Mouse (Mus musculus): ENCODE measurements around the gene 5330417C22Rik. TPM values are rescaled to one million over a fixed set of nuclear protein-coding genes. Genes with fewer than 3 reads are reported as not detected.

5330417C22Rik gene
- total and polyA plus RNA-seq, 2 experiments from 2014 or later: 11.5 to 17.5 TPM

- H3K27ac ChIP-seq (ENCODE audit: low read depth, low read length): peak overlapping the region; percentile 91
- no peak for TF ChIP-seq CTCF (IDR thresholded peaks at IDR 0.05; ENCODE audit: low read depth)
Observed at GRCm38 (mm10) chr3:108554111-108554561, 17.8 kb upstream of the 5330417C22Rik start.

GRCm38 (mm10) chr3:108542299-108542698, 6.0 kb upstream of the 5330417C22Rik start:
- Histone ChIP-seq H3K4me3 (ENCODE audit: low read depth, low read length) (no peak overlapping the region), H3K9me3 (ENCODE audit: low read length) (no peaks in the 10 kb centered on the region), H3K4me2 (ENCODE audit: low read depth) (no peak overlapping the region), H3K9ac (no peak overlapping the region), H3K36me3 (ENCODE audit: insufficient read depth) (no peaks in the 10 kb centered on the region), H3K27me3 (ENCODE audit: insufficient read depth, low read length) (no peaks in the 10 kb centered on the region), H3K27ac (ENCODE audit: low read depth, low read length) (no peak overlapping the region), H3K4me1 (ENCODE audit: insufficient read depth) (no peaks in the 10 kb centered on the region; the same call in 1 of the 2 replicates)
- no peak for DNase-seq
- no peak for TF ChIP-seq CTCF (IDR thresholded peaks at IDR 0.05; ENCODE audit: low read depth)
- no peak for ATAC-seq
- WGBS: 83% methylated on average over 11 of the region's 11 CpGs

More at GRCm38 (mm10) chr3:108554111-108554561, 17.8 kb upstream of the 5330417C22Rik start:
- Histone ChIP-seq H3K27me3 (ENCODE audit: insufficient read depth, low read length) (no peaks in the 10 kb centered on the region), H3K9me3 (ENCODE audit: low read length) (no peaks in the 10 kb centered on the region), H3K4me3 (ENCODE audit: low read depth, low read length) (peak overlapping the region; percentile 56), H3K9ac (peak overlapping the region; percentile 83), H3K4me2 (ENCODE audit: low read depth) (peak overlapping the region; percentile 79), H3K4me1 (ENCODE audit: insufficient read depth) (no peaks in the 10 kb centered on the region), H3K36me3 (ENCODE audit: insufficient read depth) (peaks cover 20% of the 10 kb centered on the region)
- DNase-seq (peak; percentile 69), ATAC-seq (peak; percentile 81)
- WGBS: under 1% methylated on average over 40 of the region's 42 CpGs

GRCm38 (mm10) chr3:108537303-108537702, 967 bp upstream of the 5330417C22Rik start:
- H3K27ac ChIP-seq (ENCODE audit: low read depth, low read length): peak overlapping the region; percentile 70

GRCm38 (mm10) chr3:108535896-108536516, 330 bp downstream of the 5330417C22Rik start:
- WGBS: 4% methylated on average over 15 of the region's 15 CpGs
- Histone ChIP-seq H3K27ac (ENCODE audit: low read depth, low read length) (peak overlapping the region; percentile 74), H3K4me1 (ENCODE audit: insufficient read depth) (no peaks in the 10 kb centered on the region; the same call in 1 of the 2 replicates), H3K4me3 (ENCODE audit: low read depth, low read length) (peak overlapping the region; percentile 42), H3K4me2 (ENCODE audit: low read depth) (peak overlapping the region; percentile 57), H3K27me3 (ENCODE audit: insufficient read depth, low read length) (no peaks in the 10 kb centered on the region), H3K36me3 (ENCODE audit: insufficient read depth) (no peaks in the 10 kb centered on the region), H3K9ac (peak overlapping the region; percentile 58), H3K9me3 (ENCODE audit: low read length) (no peaks in the 10 kb centered on the region)
- ATAC-seq (no peak), DNase-seq (no peak)
- no peak for TF ChIP-seq CTCF (IDR thresholded peaks at IDR 0.05; ENCODE audit: low read depth)

More at GRCm38 (mm10) chr3:108537303-108537702, 967 bp upstream of the 5330417C22Rik start:
- ATAC-seq (peak; percentile 69), DNase-seq (peak; percentile 94)
- H3K4me3 ChIP-seq (ENCODE audit: low read depth, low read length): peak overlapping the region; percentile 31
- peak; percentile 90 for TF ChIP-seq CTCF (IDR thresholded peaks at IDR 0.05; ENCODE audit: low read depth)
- WGBS: 3% methylated on average over 17 of the region's 17 CpGs
- H3K9ac ChIP-seq: peak overlapping the region; percentile 44
- H3K27me3 ChIP-seq (ENCODE audit: insufficient read depth, low read length): no peaks in the 10 kb centered on the region
- no peaks in the 10 kb centered on the region for H3K36me3 ChIP-seq (ENCODE audit: insufficient read depth)
- no peaks in the 10 kb centered on the region for H3K9me3 ChIP-seq (ENCODE audit: low read length)
- no peaks in the 10 kb centered on the region; the same call in 1 of the 2 replicates for H3K4me1 ChIP-seq (ENCODE audit: insufficient read depth)
- peak overlapping the region; percentile 57 for H3K4me2 ChIP-seq (ENCODE audit: low read depth)

- Histone ChIP-seq H3K9me3 (ENCODE audit: low read length) (no peaks in the 10 kb centered on the region), H3K4me1 (ENCODE audit: insufficient read depth) (no peaks in the 10 kb centered on the region; the same call in 1 of the 2 replicates), H3K27ac (ENCODE audit: low read depth, low read length) (no peak within 1 kb of the TSS), H3K27me3 (ENCODE audit: insufficient read depth, low read length) (no peaks in the 10 kb centered on the region), H3K9ac (no peak within 1 kb of the TSS), H3K4me2 (ENCODE audit: low read depth) (no peak within 1 kb of the TSS), H3K4me3 (ENCODE audit: low read depth, low read length) (no peak within 1 kb of the TSS), H3K36me3 (ENCODE audit: insufficient read depth) (no peaks in the 10 kb centered on the region)
- no peak for ATAC-seq
- TF ChIP-seq CTCF (IDR thresholded peaks at IDR 0.05; ENCODE audit: low read depth): no peak
- DNase-seq: no peak
- 88% methylated on average over 6 of the region's 6 CpGs for WGBS
Observed at GRCm38 (mm10) chr3:108533951-108534350, 2.4 kb downstream of the 5330417C22Rik start, which contains the start of gene 1700013F07Rik. Gene 1700013F07Rik, plus strand, starts transcription at chr3:108534150.

GRCm38 (mm10) chr3:108533114-108533885, 3.0 kb downstream of the 5330417C22Rik start:
- Histone ChIP-seq H3K4me2 (ENCODE audit: low read depth) (no peak overlapping the region), H3K9ac (no peak overlapping the region), H3K27ac (ENCODE audit: low read depth, low read length) (no peak overlapping the region), H3K36me3 (ENCODE audit: insufficient read depth) (no peaks in the 10 kb centered on the region), H3K4me1 (ENCODE audit: insufficient read depth) (no peaks in the 10 kb centered on the region; the same call in 1 of the 2 replicates), H3K4me3 (ENCODE audit: low read depth, low read length) (no peak overlapping the region), H3K9me3 (ENCODE audit: low read length) (no peaks in the 10 kb centered on the region), H3K27me3 (ENCODE audit: insufficient read depth, low read length) (no peaks in the 10 kb centered on the region)
- TF ChIP-seq CTCF (IDR thresholded peaks at IDR 0.05; ENCODE audit: low read depth): no peak
- no peak for DNase-seq
- WGBS: 68% methylated on average over 9 of the region's 9 CpGs
- ATAC-seq: no peak

- no peak for TF ChIP-seq CTCF (IDR thresholded peaks at IDR 0.05; ENCODE audit: low read depth)
- H3K4me1 ChIP-seq (ENCODE audit: insufficient read depth): no peaks in the 10 kb centered on the region
- H3K9me3 ChIP-seq (ENCODE audit: low read length): no peaks in the 10 kb centered on the region
- H3K27me3 ChIP-seq (ENCODE audit: insufficient read depth, low read length): no peaks in the 10 kb centered on the region
- ATAC-seq: no peak
- no peak for DNase-seq
- no peak overlapping the region for H3K4me3 ChIP-seq (ENCODE audit: low read depth, low read length)
- no peak overlapping the region for H3K9ac ChIP-seq
- no peak overlapping the region for H3K4me2 ChIP-seq (ENCODE audit: low read depth)
- 92% methylated on average over 8 of the region's 8 CpGs for WGBS
- H3K27ac ChIP-seq (ENCODE audit: low read depth, low read length): no peak overlapping the region
- no peaks in the 10 kb centered on the region for H3K36me3 ChIP-seq (ENCODE audit: insufficient read depth)
Observed at GRCm38 (mm10) chr3:108528489-108528888, 7.8 kb downstream of the 5330417C22Rik start.
